Mouse (Mus musculus): ENCODE results near the gene Btbd18. TPM values are rescaled to one million over a fixed set of nuclear protein-coding genes. Genes with fewer than 3 reads are reported as not detected.
A peak's percentile ranks its signal among the peaks of the same experiment; 100 is the strongest.
"Not testable (repeated sequence)": the region's sequence is repeated elsewhere in the genome, so short reads cannot be mapped to it uniquely, and the experiment has no call there.

Btbd18 gene
- total RNA-seq, 2 experiments from 2014 or later, result not detected

GRCm38 (mm10) chr2:84640833-84641232 lies 18.0 kb upstream of the Btbd18 start:
- ATAC-seq (replicated peaks; ENCODE audit: low FRiP score, poor library complexity, severe bottlenecking), result no peak

DNA sequence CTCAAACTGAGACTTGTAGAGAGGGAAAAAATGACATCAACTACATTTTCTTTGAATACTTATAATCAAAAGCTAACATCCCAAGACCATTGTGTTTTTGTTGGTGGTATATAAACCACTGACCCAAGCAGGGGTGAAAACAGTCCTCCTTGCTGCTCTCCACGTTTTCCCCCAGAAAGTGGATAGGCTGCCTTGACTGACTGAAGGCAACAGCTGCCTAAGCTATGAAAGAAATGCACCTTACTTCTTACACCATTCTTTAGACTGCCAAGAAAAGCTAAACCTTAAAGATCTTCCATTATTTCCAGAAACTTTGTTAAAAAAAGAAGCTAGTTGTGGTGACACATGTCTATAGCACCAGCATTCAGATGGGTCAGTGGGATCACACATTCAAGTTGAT lies 12.7 kb upstream of the Btbd18 start:
- ATAC-seq (replicated peaks; ENCODE audit: low FRiP score, poor library complexity, severe bottlenecking), result no peak

DNA sequence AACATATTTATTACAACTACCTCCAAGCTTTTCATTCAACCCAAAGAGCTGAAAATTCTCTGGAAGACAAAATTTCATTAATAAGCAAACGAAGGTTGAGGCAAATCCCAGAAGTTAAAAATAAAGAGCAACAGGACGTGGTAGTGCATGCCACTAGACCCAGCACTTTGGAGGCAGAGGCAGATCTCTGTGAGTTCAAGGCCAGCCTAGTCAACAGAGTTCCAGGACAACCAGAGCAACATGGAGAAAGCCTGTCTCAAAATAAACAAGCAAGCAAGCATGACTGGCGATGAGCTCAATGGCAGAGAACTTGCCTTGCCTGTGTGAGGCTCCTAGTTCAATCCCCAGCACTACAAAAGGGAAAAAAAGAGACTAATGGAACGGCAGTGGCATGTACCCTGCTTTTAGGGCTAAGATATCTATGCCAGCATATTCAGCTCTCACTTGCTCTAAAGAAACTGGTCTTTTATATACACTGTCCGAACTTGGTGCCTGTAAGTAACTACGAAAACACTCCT lies 11.8 kb upstream of the Btbd18 start:
- no peak for ATAC-seq (replicated peaks; ENCODE audit: low FRiP score, poor library complexity, severe bottlenecking)

DNA sequence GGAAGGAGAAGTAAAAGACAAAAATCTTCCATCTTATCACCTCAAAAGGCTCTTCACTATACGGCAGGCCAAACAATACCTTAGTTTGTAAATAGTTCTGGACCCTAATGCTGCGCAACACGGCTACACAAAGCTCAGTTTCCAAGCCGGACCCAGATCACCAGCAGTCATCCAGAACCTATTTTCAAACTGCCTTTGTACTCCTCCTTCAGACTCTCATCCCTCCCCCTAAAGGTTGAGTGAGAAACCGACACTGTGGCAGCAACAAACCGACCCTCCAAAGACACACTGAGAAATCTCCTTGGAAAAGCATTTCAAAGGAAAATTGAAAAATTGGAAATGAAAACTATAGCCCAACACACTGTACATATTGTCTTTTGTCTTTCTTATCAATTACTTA lies 10.5 kb upstream of the Btbd18 start:
- ATAC-seq (replicated peaks; ENCODE audit: low FRiP score, poor library complexity, severe bottlenecking), result no peak

DNA sequence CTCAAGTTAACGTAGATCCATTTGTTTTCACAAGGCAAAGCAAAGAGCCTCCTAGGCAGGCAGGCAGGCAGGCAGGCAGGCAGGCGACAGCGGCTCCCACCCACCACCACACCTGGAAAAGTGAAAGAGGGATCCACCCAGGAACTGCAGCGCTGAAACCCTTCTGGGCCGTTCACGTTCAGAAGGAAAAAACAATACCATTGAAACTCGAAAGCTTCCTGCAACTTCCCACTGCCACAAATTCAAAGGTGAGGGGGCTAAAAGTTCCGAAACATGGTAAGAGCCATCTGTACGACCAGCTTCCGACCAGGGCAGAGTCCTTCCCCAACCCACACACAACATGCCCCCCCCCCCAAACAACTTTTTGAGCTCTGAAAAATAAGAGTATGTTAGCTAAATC lies 9.2 kb upstream of the Btbd18 start:
- ATAC-seq (replicated peaks; ENCODE audit: low FRiP score, poor library complexity, severe bottlenecking), result peak; percentile 73; the same call in 1 of the 2 replicates

- ATAC-seq (replicated peaks; ENCODE audit: low FRiP score, poor library complexity, severe bottlenecking), result peak; percentile 90
These were observed 8.2 kb upstream of the Btbd18 start, which contains the start of gene Ctnnd1 for GRCm38 (mm10) chr2:84650464-84651195. Gene Ctnnd1, minus strand, starts transcription at chr2:84650765.

DNA sequence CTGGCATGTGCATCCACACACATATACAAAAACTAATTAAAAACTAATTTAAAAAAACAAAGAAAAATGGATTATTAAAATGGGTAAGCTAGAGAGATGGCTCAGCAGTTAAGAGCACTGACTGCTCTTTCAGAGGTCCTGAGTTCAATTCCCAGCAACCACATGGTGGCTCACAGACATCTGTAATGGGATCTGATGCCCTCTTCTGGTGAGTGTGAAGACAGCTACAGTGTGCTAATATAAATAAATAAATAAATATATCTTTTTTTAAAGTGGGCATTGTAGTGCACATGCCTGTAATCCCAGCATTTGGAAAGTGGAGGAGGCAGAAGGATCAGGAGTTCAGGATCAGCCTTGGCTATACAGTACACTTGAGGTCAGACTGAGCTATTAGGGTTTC lies 5.5 kb upstream of the Btbd18 start:
- no peak for ATAC-seq (replicated peaks; ENCODE audit: low FRiP score, poor library complexity, severe bottlenecking)

GRCm38 (mm10) chr2:84655864-84656263 lies 3.0 kb upstream of the Btbd18 start:
- ATAC-seq (replicated peaks; ENCODE audit: low FRiP score, poor library complexity, severe bottlenecking), result no peak

- peak; percentile 62 for ATAC-seq (replicated peaks; ENCODE audit: low FRiP score, poor library complexity, severe bottlenecking)
These were observed 1.4 kb downstream of the Btbd18 start for GRCm38 (mm10) chr2:84660253-84660652.

DNA sequence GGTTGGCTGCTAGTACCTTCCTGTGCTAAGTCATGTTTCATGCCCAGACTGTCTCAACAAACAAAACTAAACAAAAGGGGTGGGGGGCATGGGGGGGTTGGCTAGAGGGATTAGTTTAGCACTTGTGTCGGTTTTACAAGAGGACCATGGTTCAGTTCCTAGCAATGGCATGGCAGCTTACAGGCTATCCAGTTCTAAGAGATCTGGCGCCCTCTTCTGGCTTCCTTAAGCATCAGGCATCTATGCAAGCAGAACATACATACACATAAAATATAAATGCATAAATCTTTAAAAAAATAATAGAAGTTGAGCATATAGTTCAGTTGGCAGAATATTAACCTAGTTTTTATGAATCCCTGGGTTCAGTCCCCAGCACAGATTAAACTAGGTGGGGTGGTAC lies 4.0 kb downstream of the Btbd18 start:
- peak; percentile 74; the same call in 1 of the 2 replicates for ATAC-seq (replicated peaks; ENCODE audit: low FRiP score, poor library complexity, severe bottlenecking)

GRCm38 (mm10) chr2:84666081-84666480 lies 7.2 kb downstream of the Btbd18 start:
- ATAC-seq (replicated peaks; ENCODE audit: low FRiP score, poor library complexity, severe bottlenecking), result no peak

GRCm38 (mm10) chr2:84669828-84670568 lies 11.1 kb downstream of the Btbd18 start:
- peak; percentile 62 for ATAC-seq (replicated peaks; ENCODE audit: low FRiP score, poor library complexity, severe bottlenecking)

GRCm38 (mm10) chr2:84670569-84670933 lies 11.7 kb downstream of the Btbd18 start, which contains the start of gene Selenoh:
Gene Selenoh, minus strand, starts transcription at chr2:84670770.
- peak; percentile 93 for ATAC-seq (replicated peaks; ENCODE audit: low FRiP score, poor library complexity, severe bottlenecking)

DNA sequence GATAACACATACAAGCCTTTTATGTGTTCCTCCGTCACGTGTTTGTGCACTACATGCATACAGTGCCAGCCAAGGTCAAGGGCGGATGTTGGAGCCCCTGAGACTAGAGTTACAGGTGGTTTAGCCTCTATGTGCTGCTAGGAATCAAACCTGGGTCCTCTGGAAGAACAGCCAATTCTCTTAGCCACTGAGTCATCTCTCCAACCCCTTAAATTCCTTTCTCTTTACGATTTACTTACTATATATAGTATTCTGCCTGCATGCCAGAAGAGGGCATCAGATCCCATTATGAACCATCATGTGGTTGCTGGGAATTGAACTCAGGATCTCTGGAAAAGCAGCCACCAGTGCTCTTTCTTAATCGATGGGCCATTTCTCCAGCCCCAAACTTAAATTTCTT lies 12.7 kb downstream of the Btbd18 start:
- not testable (repeated sequence) for ATAC-seq (replicated peaks; ENCODE audit: low FRiP score, poor library complexity, severe bottlenecking)

DNA sequence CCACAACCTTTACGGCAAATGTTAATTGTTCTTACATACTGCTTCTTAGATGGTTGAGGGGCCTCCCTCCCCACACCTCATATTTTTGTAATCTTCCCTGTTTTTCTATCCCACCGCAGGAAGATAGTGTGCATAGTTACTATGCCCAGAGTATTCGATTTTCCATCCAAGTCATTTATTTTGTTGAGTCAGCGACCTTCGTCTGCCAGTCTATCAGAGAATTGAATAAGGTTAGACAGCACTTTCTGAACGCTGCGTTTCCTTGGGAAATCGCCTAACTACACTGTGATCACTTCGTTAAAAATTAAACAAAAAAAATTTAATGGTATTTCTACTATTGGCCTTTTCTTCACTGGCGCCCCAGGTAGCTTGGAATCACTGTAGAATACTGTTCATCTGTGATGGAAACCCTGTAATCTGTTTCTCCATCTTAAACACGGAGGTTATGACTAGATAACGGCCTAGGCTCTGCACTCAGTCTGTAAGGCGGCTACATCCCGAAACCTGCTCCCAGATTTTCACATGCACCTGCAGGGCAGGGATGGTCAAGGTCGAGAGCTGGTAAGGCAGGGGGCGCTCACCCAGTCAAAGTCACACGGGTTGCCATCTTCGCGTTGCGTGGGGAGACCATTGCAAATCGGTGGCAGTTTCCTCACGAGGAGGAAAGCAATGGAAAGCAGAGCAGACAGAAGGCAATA lies 18.5 kb downstream of the Btbd18 start:
- ATAC-seq (replicated peaks; ENCODE audit: low FRiP score, poor library complexity, severe bottlenecking), result peak; percentile 61

GRCm38 (mm10) chr2:84677968-84678880 lies 19.3 kb downstream of the Btbd18 start, which contains the start of the genes Gm28635 and Med19:
Gene Gm28635, minus strand, starts transcription at chr2:84678041.
Gene Med19, plus strand, starts transcription at chr2:84678402.
- peak; percentile 89 for ATAC-seq (replicated peaks; ENCODE audit: low FRiP score, poor library complexity, severe bottlenecking)

- no peak for ATAC-seq (replicated peaks; ENCODE audit: low FRiP score, poor library complexity, severe bottlenecking)
These were observed 20.1 kb downstream of the Btbd18 start, which contains the start of gene Tmx2 for GRCm38 (mm10) chr2:84679016-84679415. Gene Tmx2, minus strand, starts transcription at chr2:84679140.

- peak; percentile 79 for ATAC-seq (replicated peaks; ENCODE audit: low FRiP score, poor library complexity, severe bottlenecking)
These were observed 23.8 kb downstream of the Btbd18 start for GRCm38 (mm10) chr2:84682605-84683183.
